Comparison of ENCODE assay signal across 10 mouse cellular contexts in genomic region chr9:27310005-27310404, GRCm38 (mm10).
"Had no signal": no experiment of that assay in that cellular context is flagged by ENCODE, and none has a peak within 500 bp of the region (broad histone marks: within the 10 kb centered on the region; RNA-seq: fewer than 3 reads in every experiment).

No protein-coding gene starts in this region.

- H3K9ac ChIP-seq: liver, embryonic 15.5 days; midbrain, embryonic 13.5 days had no signal

- H3K4me1 ChIP-seq: liver, embryonic 15.5 days had no signal

- DNase-seq: lung, adult 2 months; lung, postnatal 36 days; right cerebral cortex, postnatal 25 days; thymus, postnatal 36 days had no signal

- ATAC-seq: lung, postnatal 0 days; midbrain, embryonic 13.5 days had no signal

- H3K4me3 ChIP-seq: left cerebral cortex, adult 2 months; limb, embryonic 10.5 days; liver, embryonic 15.5 days; midbrain, embryonic 13.5 days had no signal

- H3K36me3 ChIP-seq: limb, embryonic 10.5 days; liver, embryonic 15.5 days had no signal

- H3K9me3 ChIP-seq: limb, embryonic 10.5 days; liver, embryonic 15.5 days; midbrain, embryonic 13.5 days had no signal

- H3K27ac ChIP-seq: left cerebral cortex, adult 2 months; limb, embryonic 10.5 days; liver, embryonic 15.5 days had no signal

- H3K27me3 ChIP-seq: liver, embryonic 15.5 days; midbrain, embryonic 13.5 days had no signal

- H3K4me2 ChIP-seq: liver, embryonic 11.5 days; liver, embryonic 15.5 days; midbrain, embryonic 13.5 days had no signal
